Mouse (Mus musculus): ENCODE data around the gene Gfra4. TPM values are rescaled to one million over a fixed set of nuclear protein-coding genes. Genes with fewer than 3 reads are reported as not detected.
"Not testable (repeated sequence)": the region's sequence is repeated elsewhere in the genome, so short reads cannot be mapped to it uniquely, and the experiment has no call there.

The Gfra4 gene
- polyA plus RNA-seq, 1 experiment from 2014 or later, result 52.1 TPM

DNA sequence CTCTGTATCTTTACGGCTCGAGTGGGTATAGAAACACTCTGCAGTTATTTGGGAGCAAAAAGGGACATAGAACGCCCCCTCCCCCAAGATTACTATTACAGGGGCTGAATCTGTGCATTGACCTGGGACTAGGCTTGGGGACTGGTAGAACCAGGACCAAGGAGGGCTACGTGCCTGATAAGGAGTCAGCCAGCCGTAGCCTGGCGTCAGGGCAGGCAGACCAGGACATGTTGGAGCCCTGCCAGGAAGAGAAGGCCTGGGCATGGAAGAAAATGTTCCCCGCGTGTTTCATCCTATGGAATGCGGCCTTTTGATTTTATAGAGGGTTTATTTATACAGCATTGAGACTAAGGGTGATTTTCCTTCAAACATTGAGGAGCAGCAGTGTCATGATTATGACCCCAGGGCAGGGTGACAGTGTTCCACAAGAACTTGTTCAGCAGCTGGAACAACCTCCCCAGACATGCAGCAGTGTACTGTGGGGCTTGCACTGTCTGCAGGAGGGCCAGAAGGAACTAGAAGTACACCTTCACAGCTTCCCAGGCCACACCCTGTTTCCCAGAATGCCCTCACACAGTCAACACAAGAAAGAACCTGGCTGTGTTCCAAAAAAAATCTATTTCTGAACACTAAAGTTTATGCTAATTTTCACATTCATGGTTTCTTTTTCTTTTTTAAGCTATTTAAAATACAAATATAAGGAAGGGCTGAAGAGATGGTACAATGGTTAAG, 2.3 kb upstream of the Gfra4 start:
- Histone ChIP-seq H3K27ac (replicated peaks) (no peak overlapping the region), H3K27me3 (replicated peaks) (peaks cover 21% of the 10 kb centered on the region), H3K9ac (replicated peaks) (no peak overlapping the region), H3K4me2 (no peak overlapping the region), H3K4me3 (replicated peaks) (no peak overlapping the region), H3K4me1 (peaks cover 21% of the 10 kb centered on the region), H3K36me3 (no peaks in the 10 kb centered on the region), H3K9me3 (replicated peaks) (no peaks in the 10 kb centered on the region)
- 89% methylated on average over 9 of the region's 9 CpGs for WGBS
- ATAC-seq (ENCODE audit: low FRiP score), result no peak

DNA sequence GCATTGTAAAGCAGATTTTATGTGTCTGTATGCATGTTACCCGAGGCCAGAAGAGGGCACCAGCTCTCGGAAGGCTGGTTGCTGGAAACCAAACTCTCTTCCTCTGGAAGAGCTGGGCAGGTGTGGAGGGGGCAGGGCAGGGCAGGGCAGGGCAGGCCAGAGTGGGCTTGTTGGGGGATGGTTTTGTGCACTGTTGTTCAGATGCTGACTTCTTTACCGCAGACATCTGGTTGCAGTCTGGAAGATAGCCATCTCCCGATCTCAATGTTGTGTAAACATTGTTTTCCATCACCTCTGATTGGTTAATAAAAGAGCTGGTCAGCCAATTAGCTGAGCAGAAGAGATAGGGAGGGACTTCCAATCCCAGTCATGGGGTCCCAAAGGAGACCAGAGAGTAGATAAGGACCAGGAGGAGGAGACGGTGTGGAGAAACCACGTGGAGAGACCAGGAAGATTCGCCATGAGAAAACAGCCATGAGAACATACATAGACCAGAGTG, 1.5 kb upstream of the Gfra4 start:
- no peak for ATAC-seq (ENCODE audit: low FRiP score)
- WGBS, result 16% methylated on average over 7 of the region's 7 CpGs
- peaks cover 24% of the 10 kb centered on the region for H3K4me1 ChIP-seq
- H3K9ac ChIP-seq (replicated peaks), result no peak overlapping the region
- H3K4me3 ChIP-seq (replicated peaks), result 0 out of 2 replicates have a peak overlapping the region, but pooled peaks have one; percentile 7
- peaks cover 27% of the 10 kb centered on the region for H3K27me3 ChIP-seq (replicated peaks)
- no peaks in the 10 kb centered on the region for H3K9me3 ChIP-seq (replicated peaks)
- no peak overlapping the region for H3K27ac ChIP-seq (replicated peaks)
- H3K36me3 ChIP-seq, result no peaks in the 10 kb centered on the region
- H3K4me2 ChIP-seq, result peak overlapping the region; percentile 19; the same call in 1 of the 2 replicates

DNA sequence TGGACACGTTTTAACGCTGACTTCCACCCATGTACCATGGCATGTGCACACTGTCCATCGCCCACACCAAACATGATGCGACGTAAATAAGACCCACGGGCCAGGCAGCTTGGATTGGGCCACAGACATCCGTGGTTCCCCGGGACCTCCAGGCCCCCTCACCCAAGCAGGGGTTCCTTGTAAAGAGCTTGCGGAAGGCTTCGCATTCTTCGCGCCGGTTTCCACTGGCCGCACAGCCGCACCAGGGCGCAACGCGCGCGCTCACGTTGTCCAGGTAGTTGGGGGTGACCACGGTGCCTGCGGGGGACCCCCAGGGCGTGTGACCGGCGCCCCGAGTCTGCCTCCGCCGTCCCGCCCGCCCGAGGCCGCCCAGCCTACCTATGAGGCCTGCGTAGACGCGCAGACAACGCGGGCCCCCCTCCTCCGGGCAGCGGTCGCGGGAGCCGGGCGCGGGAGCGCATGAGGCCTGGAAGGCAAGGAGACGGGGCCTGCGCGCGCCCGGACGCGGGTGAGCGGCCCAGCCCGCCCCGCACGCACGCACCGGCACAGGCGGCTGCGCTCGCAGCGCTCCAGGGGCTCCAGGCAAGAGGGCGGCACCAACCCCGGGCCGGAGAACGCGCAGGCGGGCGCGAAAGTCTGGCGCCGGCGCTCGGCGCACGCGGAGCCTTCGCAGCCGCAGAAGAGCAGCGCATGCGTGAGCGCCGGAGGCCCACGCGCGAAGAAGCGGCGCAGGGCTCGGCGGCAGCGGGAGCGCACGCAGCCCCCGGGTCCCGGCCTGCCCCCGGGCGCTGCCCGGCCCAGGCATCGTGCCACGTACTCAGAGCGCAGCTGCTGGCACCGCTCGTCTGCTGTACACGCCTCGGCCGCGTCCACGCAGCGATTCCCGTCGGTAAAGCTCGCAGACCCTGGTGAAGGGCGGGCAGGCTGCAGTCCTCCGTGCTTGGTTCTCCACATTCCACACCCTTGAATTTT, 1.7 kb downstream of the Gfra4 start:
- WGBS, result 3% methylated on average over 91 of the region's 115 CpGs
- ATAC-seq (ENCODE audit: low FRiP score), result peak; percentile 92
- H3K4me2 ChIP-seq, result peak overlapping the region; percentile 67
- peaks cover 24% of the 10 kb centered on the region for H3K4me1 ChIP-seq
- H3K9me3 ChIP-seq (replicated peaks), result no peaks in the 10 kb centered on the region
- H3K27me3 ChIP-seq (replicated peaks), result peaks cover 25% of the 10 kb centered on the region
- H3K9ac ChIP-seq (replicated peaks), result peak overlapping the region; percentile 73
- peak overlapping the region; percentile 61 for H3K4me3 ChIP-seq (replicated peaks)
- H3K27ac ChIP-seq (replicated peaks), result peak overlapping the region; percentile 79
- H3K36me3 ChIP-seq, result no peaks in the 10 kb centered on the region

DNA sequence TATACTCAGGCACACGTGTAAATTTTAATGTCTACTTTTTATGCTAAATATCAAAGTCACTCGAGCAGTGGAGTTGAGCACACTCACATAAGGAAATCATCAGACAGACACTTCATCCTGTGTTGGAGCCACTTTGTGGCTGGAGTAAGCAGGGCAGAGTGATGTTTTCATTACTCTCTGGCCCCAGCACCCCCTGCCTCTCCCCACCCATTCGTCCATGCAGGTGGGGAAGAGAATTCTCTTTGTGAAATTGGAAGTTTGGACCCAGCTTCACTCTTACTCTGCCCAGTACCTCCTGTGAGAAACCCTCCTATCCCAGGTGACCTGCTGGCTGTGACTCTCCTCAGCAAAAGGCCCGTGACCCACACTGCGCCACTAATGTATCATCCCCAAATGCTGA, 4.2 kb downstream of the Gfra4 start:
- 87% methylated on average over 5 of the region's 5 CpGs for WGBS
- Histone ChIP-seq H3K36me3 (no peaks in the 10 kb centered on the region), H3K27ac (replicated peaks) (no peak overlapping the region), H3K9me3 (replicated peaks) (no peaks in the 10 kb centered on the region), H3K27me3 (replicated peaks) (peaks cover 25% of the 10 kb centered on the region), H3K4me1 (peaks cover 19% of the 10 kb centered on the region), H3K4me3 (replicated peaks) (no peak overlapping the region), H3K4me2 (no peak overlapping the region), H3K9ac (replicated peaks) (no peak overlapping the region)
- no peak for ATAC-seq (ENCODE audit: low FRiP score)

DNA sequence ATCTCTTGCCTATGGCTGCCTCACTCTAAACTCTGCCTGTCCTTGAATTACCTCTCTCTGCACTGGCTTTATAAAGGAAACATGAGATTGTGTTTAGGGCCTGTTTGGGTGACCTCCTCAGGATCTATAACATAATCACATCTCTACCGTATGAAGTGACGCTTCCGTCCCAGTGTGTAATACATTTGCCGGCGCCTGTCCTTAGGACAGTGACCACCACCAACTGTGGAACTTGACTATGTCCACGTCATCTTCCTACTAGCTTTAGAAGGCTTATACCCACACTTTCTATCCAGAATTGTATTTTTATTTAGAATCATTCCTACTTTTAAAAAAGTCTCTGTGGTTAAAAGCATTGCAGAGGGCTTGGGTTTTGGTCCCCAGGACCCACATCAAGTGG, 4.7 kb downstream of the Gfra4 start:
- Histone ChIP-seq H3K9me3 (replicated peaks) (no peaks in the 10 kb centered on the region), H3K9ac (replicated peaks) (no peak overlapping the region), H3K27ac (replicated peaks) (no peak overlapping the region), H3K4me3 (replicated peaks) (no peak overlapping the region), H3K4me1 (peaks cover 19% of the 10 kb centered on the region), H3K27me3 (replicated peaks) (peaks cover 25% of the 10 kb centered on the region), H3K4me2 (no peak overlapping the region), H3K36me3 (no peaks in the 10 kb centered on the region)
- no peak for ATAC-seq (ENCODE audit: low FRiP score)
- WGBS, result 94% methylated on average over 6 of the region's 6 CpGs

DNA sequence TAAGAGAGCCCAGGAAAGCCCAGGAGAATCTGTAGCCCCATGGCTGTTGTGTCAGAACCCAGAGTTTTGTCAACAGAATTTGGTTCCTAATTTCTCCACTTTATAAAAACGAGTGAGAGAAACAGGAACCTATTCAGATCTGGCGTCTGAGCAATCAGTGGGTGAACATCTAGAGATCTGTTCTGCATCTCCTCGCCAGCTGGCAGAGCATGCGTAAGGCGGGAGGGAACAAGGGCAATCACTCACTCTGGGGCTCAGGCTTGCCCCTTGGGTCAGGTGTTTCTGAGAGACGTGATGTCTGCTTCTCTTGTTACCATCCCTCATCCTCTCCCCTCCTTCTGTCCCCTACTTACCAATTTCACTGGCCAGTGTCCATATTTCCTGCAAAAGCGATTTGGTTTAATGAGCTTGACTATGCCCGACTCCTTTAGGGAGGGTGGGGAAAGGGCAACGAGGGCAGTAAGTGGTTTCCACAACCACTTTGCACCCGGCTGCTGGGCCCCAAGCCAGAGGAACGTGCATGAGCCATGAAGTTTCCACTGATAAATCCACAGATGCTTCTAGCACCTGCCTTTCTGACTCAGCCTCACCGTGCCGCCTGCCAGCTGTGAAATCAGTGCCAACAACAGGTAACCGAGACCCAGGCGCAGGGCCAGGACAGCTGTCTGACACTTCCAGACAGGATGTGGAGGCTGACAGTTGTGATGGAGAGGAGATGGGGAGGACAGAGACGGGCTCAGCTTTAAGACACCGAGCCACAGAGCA, 5.5 kb downstream of the Gfra4 start:
- ATAC-seq (ENCODE audit: low FRiP score), result no peak
- Histone ChIP-seq H3K4me1 (peaks cover 19% of the 10 kb centered on the region), H3K36me3 (no peaks in the 10 kb centered on the region), H3K27ac (replicated peaks) (no peak overlapping the region), H3K4me2 (no peak overlapping the region), H3K9me3 (replicated peaks) (no peaks in the 10 kb centered on the region), H3K27me3 (replicated peaks) (peaks cover 19% of the 10 kb centered on the region), H3K9ac (replicated peaks) (no peak overlapping the region), H3K4me3 (replicated peaks) (no peak overlapping the region)
- WGBS, result 64% methylated on average over 17 of the region's 17 CpGs

DNA sequence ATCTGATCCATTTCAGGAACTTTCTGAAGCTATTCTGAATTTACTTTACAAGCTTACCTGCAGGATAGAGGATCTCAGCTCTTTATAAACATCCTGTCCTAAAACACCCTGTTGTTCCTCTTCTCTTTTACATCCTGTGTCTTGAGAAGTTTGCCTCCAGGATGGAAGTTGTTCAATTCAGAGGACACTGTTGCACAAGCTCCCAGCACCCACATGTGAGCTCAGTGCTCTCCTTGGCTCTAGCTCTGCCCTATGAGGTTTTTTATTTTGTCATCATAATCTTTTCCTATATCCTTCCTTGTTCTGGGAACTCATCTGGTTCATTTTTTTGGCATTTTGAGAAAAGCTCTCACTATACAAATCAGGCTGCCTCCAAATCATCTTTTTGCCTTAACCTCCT, 6.1 kb downstream of the Gfra4 start:
- ATAC-seq (ENCODE audit: low FRiP score), result no peak
- Histone ChIP-seq H3K4me2 (no peak overlapping the region), H3K27ac (replicated peaks) (no peak overlapping the region), H3K36me3 (no peaks in the 10 kb centered on the region), H3K4me1 (peaks cover 14% of the 10 kb centered on the region), H3K9me3 (replicated peaks) (no peaks in the 10 kb centered on the region), H3K27me3 (replicated peaks) (peaks cover 12% of the 10 kb centered on the region), H3K9ac (replicated peaks) (no peak overlapping the region), H3K4me3 (replicated peaks) (no peak overlapping the region)

DNA sequence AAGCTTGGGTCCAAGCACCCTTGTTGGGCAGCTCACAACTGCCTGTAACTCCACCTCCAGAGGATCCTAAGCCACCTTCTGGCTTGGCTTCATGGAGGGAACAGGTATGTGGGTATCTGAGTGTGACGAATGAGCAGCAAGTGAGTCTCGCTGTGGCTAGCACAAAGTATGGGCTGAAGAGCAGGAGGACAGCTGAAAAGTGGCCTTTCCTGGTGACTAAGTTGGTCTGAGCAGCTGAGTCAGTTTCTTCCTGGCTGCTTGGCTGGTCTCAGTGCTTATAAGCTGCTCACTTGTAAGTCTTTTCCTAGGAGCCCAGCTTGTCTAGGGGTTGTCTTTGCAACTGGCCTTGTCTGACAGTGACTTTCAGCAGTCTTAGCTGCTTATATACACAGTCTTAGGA, 6.5 kb downstream of the Gfra4 start:
- ATAC-seq (ENCODE audit: low FRiP score), result no peak
- no peaks in the 10 kb centered on the region for H3K36me3 ChIP-seq
- H3K4me1 ChIP-seq, result peaks cover 11% of the 10 kb centered on the region
- no peak overlapping the region for H3K27ac ChIP-seq (replicated peaks)
- WGBS, result 92% methylated on average over 2 of the region's 2 CpGs
- H3K9me3 ChIP-seq (replicated peaks), result no peaks in the 10 kb centered on the region
- 0 out of 2 replicates have a peak, but pooled peaks cover 10% of the 10 kb centered on the region for H3K27me3 ChIP-seq (replicated peaks)
- no peak overlapping the region for H3K9ac ChIP-seq (replicated peaks)
- no peak overlapping the region for H3K4me2 ChIP-seq
- no peak overlapping the region for H3K4me3 ChIP-seq (replicated peaks)

DNA sequence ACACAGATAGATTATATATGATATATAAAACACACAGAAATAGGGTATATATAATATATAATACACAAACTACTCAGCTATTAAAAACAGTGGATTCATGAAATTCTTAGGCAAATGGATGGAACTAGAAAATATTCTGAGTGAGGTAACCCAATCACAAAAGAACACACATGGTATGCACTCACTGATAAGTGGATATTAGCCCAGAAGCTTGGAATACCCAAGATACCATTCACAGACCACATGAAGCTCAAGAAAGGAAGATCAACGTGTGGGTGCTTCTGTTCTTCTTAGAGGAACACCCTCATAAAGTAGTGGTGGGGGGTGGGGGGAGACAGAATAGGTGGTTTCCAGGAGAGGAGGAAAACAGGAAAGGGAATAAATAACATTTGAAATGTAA, 11.5 kb downstream of the Gfra4 start:
- 87% methylated on average over 1 of the region's 1 CpGs for WGBS
- not testable (repeated sequence) for H3K9me3 ChIP-seq (replicated peaks)

DNA sequence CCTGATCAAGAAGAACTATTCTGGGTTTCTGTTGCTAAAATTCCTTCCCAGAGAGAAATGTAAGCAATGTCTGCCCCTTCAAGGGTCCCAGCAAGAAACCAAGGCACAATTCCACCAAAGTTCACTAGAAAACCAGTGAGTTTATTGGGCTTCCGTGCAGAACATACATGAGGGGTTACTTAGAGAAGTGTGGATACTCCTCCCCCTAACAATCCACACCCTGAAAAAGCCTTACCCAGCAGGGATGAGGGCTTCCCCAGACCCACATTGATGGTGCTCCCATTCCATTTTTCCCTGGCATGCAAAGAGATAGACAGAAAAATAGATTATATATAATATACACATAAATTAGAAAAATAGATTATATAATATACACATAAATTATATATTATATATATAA, 11.9 kb downstream of the Gfra4 start:
- no peak for ATAC-seq (ENCODE audit: low FRiP score)
- no peaks in the 10 kb centered on the region for H3K4me1 ChIP-seq
- H3K9ac ChIP-seq (replicated peaks), result no peak overlapping the region
- H3K27ac ChIP-seq (replicated peaks), result no peak overlapping the region
- H3K4me2 ChIP-seq, result no peak overlapping the region
- H3K27me3 ChIP-seq (replicated peaks), result no peaks in the 10 kb centered on the region
- H3K9me3 ChIP-seq (replicated peaks), result no peaks in the 10 kb centered on the region
- WGBS, result 93% methylated on average over 1 of the region's 1 CpGs
- H3K36me3 ChIP-seq, result peaks cover 21% of the 10 kb centered on the region
- H3K4me3 ChIP-seq (replicated peaks), result no peak overlapping the region

More for the DNA sequence above, 11.5 kb downstream of the Gfra4 start:
- H3K36me3 ChIP-seq, result peaks cover 16% of the 10 kb centered on the region
- H3K27me3 ChIP-seq (replicated peaks); H3K9ac ChIP-seq (replicated peaks); H3K4me1 ChIP-seq; H3K4me2 ChIP-seq; ATAC-seq (ENCODE audit: low FRiP score); H3K27ac ChIP-seq (replicated peaks); H3K4me3 ChIP-seq (replicated peaks): not testable (repeated sequence)

DNA sequence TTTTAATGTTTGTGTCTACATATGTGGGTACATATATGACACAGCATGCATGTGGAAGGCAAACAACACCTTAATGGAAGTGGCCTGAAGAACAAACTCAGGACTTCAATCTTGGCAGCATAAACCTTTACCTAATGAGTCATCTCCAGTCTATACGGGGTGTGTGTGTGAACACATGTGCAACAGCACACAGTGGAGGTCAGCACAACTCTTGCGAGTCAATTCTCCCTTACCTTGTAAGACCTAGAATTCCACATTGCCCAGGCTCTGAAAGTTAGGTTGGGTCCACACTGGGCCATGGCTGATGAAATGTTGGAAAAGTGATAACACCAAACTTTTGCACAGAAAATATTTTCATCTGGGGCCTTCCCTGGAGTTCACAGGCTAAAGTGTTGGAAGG, 12.3 kb downstream of the Gfra4 start:
- H3K9ac ChIP-seq (replicated peaks), result no peak overlapping the region
- no peak overlapping the region for H3K27ac ChIP-seq (replicated peaks)
- no peak overlapping the region for H3K4me2 ChIP-seq
- H3K36me3 ChIP-seq, result peaks cover 25% of the 10 kb centered on the region
- H3K27me3 ChIP-seq (replicated peaks), result no peaks in the 10 kb centered on the region
- H3K4me3 ChIP-seq (replicated peaks), result no peak overlapping the region
- no peak for ATAC-seq (ENCODE audit: low FRiP score)
- H3K4me1 ChIP-seq, result no peaks in the 10 kb centered on the region
- no peaks in the 10 kb centered on the region for H3K9me3 ChIP-seq (replicated peaks)
- WGBS, result 100% methylated on average over 2 of the region's 2 CpGs

All from neural tube, embryonic 15.5 days (tissue).